ENCODE assay signal across 22 mouse cellular contexts in the genomic region with DNA sequence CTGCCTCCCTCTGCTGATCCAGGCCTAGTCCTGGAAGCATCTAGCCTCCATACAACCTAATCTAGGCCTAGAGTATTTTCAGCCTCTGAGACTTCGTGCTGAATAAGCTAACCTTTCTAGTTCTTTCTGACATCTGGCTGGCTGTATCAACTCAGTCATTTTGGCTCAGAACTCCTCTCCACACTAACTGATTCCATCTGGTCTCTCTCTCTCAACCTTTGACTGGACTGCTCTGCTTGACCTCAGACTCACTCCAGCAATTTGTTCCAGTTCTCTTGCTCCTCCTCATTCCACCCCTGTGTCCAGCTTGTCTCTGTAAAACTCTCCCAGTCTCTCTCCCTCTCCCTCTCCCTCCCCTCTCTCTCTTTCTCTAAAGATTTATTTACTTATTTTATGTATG. TPM values are rescaled to one million over a fixed set of nuclear protein-coding genes. Genes with fewer than 3 reads are reported as not detected.
DNase-seq lines count a peak whose midpoint lies in the region; ATAC-seq and TF ChIP-seq lines count a peak whose summit lies in the region.
"Had no signal": no experiment of that assay in that cellular context is flagged by ENCODE, and none has a peak within 500 bp of the region (broad histone marks: within the 10 kb centered on the region; RNA-seq: fewer than 3 reads in every experiment).

No protein-coding gene starts in this region.

- no peaks in the 10 kb centered on the region for H3K27me3 ChIP-seq in embryonic facial prominence, embryonic 11.5 days (ENCODE audit: control insufficient read depth, insufficient read depth, low read length)
- no peaks in the 10 kb centered on the region for H3K27me3 ChIP-seq in embryonic facial prominence, embryonic 10.5 days (replicated peaks; ENCODE audit: low read depth, poor library complexity, severe bottlenecking)
- H3K27me3 ChIP-seq in kidney, embryonic 16.5 days (ENCODE audit: insufficient read depth, low read length), result no peaks in the 10 kb centered on the region
- H3K27me3 ChIP-seq in midbrain, postnatal 0 days (ENCODE audit: insufficient read depth, low read length), result no peaks in the 10 kb centered on the region
- H3K27me3 ChIP-seq: embryonic facial prominence, embryonic 15.5 days; forebrain, embryonic 12.5 days; limb, embryonic 13.5 days; midbrain, embryonic 15.5 days; neural tube, embryonic 12.5 days; Patski had no signal

- H3K9ac ChIP-seq in embryonic facial prominence, embryonic 11.5 days (replicated peaks; ENCODE audit: low read length), result no peak overlapping the region
- no peak overlapping the region for H3K9ac ChIP-seq in kidney, embryonic 16.5 days (replicated peaks; ENCODE audit: low read length)
- no peak overlapping the region for H3K9ac ChIP-seq in midbrain, postnatal 0 days (replicated peaks; ENCODE audit: low read length, poor library complexity, severe bottlenecking)
- H3K9ac ChIP-seq: embryonic facial prominence, embryonic 15.5 days; forebrain, embryonic 12.5 days; limb, embryonic 13.5 days; midbrain, embryonic 15.5 days; neural tube, embryonic 12.5 days had no signal

- WGBS in embryonic facial prominence, embryonic 11.5 days, result 17% methylated on average over 1 of the region's 1 CpGs
- 63% methylated on average over 1 of the region's 1 CpGs for WGBS in embryonic facial prominence, embryonic 10.5 days
- WGBS in kidney, embryonic 16.5 days, result 22% methylated on average over 1 of the region's 1 CpGs
- WGBS in midbrain, postnatal 0 days, result 66% methylated on average over 1 of the region's 1 CpGs

- no peak for TF ChIP-seq CTCF in midbrain, postnatal 0 days (IDR thresholded peaks at IDR 0.05)

- no peak overlapping the region for H3K4me3 ChIP-seq in embryonic facial prominence, embryonic 11.5 days (ENCODE audit: low read depth, low read length)
- H3K4me3 ChIP-seq in embryonic facial prominence, embryonic 10.5 days, result no peak overlapping the region
- no peak overlapping the region for H3K4me3 ChIP-seq in kidney, embryonic 16.5 days (ENCODE audit: low read length)
- no peak overlapping the region for H3K4me3 ChIP-seq in midbrain, postnatal 0 days (ENCODE audit: low read depth, low read length)
- H3K4me3 ChIP-seq: embryonic facial prominence, embryonic 15.5 days; forebrain, embryonic 12.5 days; layer of hippocampus, adult 2 months; left cerebral cortex, adult 2 months; limb, embryonic 13.5 days; midbrain, embryonic 15.5 days; neural tube, embryonic 12.5 days had no signal

- no peak overlapping the region for H3K27ac ChIP-seq in embryonic facial prominence, embryonic 11.5 days (replicated peaks; ENCODE audit: low read depth, low read length)
- no peak overlapping the region; the same call in 1 of the 2 replicates for H3K27ac ChIP-seq in embryonic facial prominence, embryonic 10.5 days (replicated peaks)
- no peak overlapping the region for H3K27ac ChIP-seq in kidney, embryonic 16.5 days (ENCODE audit: low read length)
- H3K27ac ChIP-seq in midbrain, postnatal 0 days (ENCODE audit: low read depth, low read length), result no peak overlapping the region
- H3K27ac ChIP-seq: embryonic facial prominence, embryonic 15.5 days; forebrain, embryonic 12.5 days; layer of hippocampus, adult 2 months; left cerebral cortex, adult 2 months; limb, embryonic 13.5 days; midbrain, embryonic 15.5 days; neural tube, embryonic 12.5 days had no signal

- H3K4me2 ChIP-seq in embryonic facial prominence, embryonic 11.5 days (ENCODE audit: low read depth, low read length), result no peak overlapping the region
- H3K4me2 ChIP-seq in kidney, embryonic 16.5 days (replicated peaks; ENCODE audit: low read depth, low read length), result no peak overlapping the region
- H3K4me2 ChIP-seq in midbrain, postnatal 0 days (ENCODE audit: low read depth, low read length, poor library complexity, severe bottlenecking), result no peak overlapping the region
- H3K4me2 ChIP-seq: embryonic facial prominence, embryonic 15.5 days; forebrain, embryonic 12.5 days; heart, embryonic 11.5 days; limb, embryonic 13.5 days; midbrain, embryonic 15.5 days; neural tube, embryonic 12.5 days had no signal

- no peaks in the 10 kb centered on the region for H3K9me3 ChIP-seq in embryonic facial prominence, embryonic 11.5 days (replicated peaks; ENCODE audit: control insufficient read depth, low read length)
- no peaks in the 10 kb centered on the region for H3K9me3 ChIP-seq in embryonic facial prominence, embryonic 10.5 days
- H3K9me3 ChIP-seq in kidney, embryonic 16.5 days (ENCODE audit: low read length), result no peaks in the 10 kb centered on the region
- no peaks in the 10 kb centered on the region for H3K9me3 ChIP-seq in midbrain, postnatal 0 days (ENCODE audit: low read length)
- H3K9me3 ChIP-seq: embryonic facial prominence, embryonic 15.5 days; forebrain, embryonic 12.5 days; limb, embryonic 13.5 days; midbrain, embryonic 15.5 days; neural tube, embryonic 12.5 days had no signal

- DNase-seq in embryonic facial prominence, embryonic 11.5 days (ENCODE audit: low spot score), result peak; percentile 65
- DNase-seq in embryonic facial prominence, embryonic 10.5 days (ENCODE audit: low spot score), result no peak
- DNase-seq in lung, postnatal 10 days, result peak; percentile 47
- DNase-seq in lung, postnatal 14 days, result no peak
- no peak for DNase-seq in retina, embryonic 14.5 days (ENCODE audit: low spot score)
- DNase-seq in midbrain, postnatal 0 days (ENCODE audit: low spot score), result no peak
- no peak for DNase-seq in spleen, adult 18-20 months
- DNase-seq: cerebellum, postnatal 14 days; right cerebral cortex, postnatal 4 days; thymus, postnatal 25 days had no signal

- no peaks in the 10 kb centered on the region for H3K4me1 ChIP-seq in embryonic facial prominence, embryonic 11.5 days (ENCODE audit: control insufficient read depth, insufficient read depth, low read length)
- H3K4me1 ChIP-seq in embryonic facial prominence, embryonic 10.5 days, result peaks cover 10% of the 10 kb centered on the region; the same call in 1 of the 2 replicates
- H3K4me1 ChIP-seq in kidney, embryonic 16.5 days (ENCODE audit: insufficient read depth, low read length), result peaks cover under 1% of the 10 kb centered on the region
- no peaks in the 10 kb centered on the region for H3K4me1 ChIP-seq in midbrain, postnatal 0 days (ENCODE audit: insufficient read depth, low read length)
- H3K4me1 ChIP-seq: limb, embryonic 13.5 days had no signal

- H3K36me3 ChIP-seq in embryonic facial prominence, embryonic 11.5 days (replicated peaks; ENCODE audit: control insufficient read depth, insufficient read depth, low read depth, low read length), result no peaks in the 10 kb centered on the region
- no peaks in the 10 kb centered on the region for H3K36me3 ChIP-seq in embryonic facial prominence, embryonic 10.5 days (replicated peaks)
- no peaks in the 10 kb centered on the region for H3K36me3 ChIP-seq in kidney, embryonic 16.5 days (ENCODE audit: insufficient read depth, low read length)
- no peaks in the 10 kb centered on the region for H3K36me3 ChIP-seq in midbrain, postnatal 0 days (ENCODE audit: insufficient read depth, low read length)
- H3K36me3 ChIP-seq: embryonic facial prominence, embryonic 15.5 days; forebrain, embryonic 12.5 days; limb, embryonic 13.5 days; midbrain, embryonic 15.5 days; neural tube, embryonic 12.5 days had no signal

- ATAC-seq in embryonic facial prominence, embryonic 11.5 days (replicated peaks; ENCODE audit: insufficient number of reproducible peaks, low FRiP score, low TSS enrichment, low read depth), result no peak
- peak; percentile 49 for ATAC-seq in kidney, embryonic 16.5 days (ENCODE audit: low FRiP score, low TSS enrichment)
- ATAC-seq in midbrain, postnatal 0 days (ENCODE audit: low FRiP score), result no peak
- ATAC-seq: midbrain, embryonic 15.5 days; Patski had no signal

RNA-seq across cellular contexts. Expression of gene 1810010H24Rik, which starts 8.6 kb away (rescaled TPM):
- polyA plus RNA-seq in embryonic facial prominence, embryonic 11.5 days (2014; fragmentation: Nextera tagmentation; extraction: Ambion mirVana), result 1.8 and 3.4 TPM in 2 replicates
- polyA plus RNA-seq in embryonic facial prominence, embryonic 10.5 days (2016; fragmentation: Nextera tagmentation; extraction: Ambion mirVana), result 0.98 and 2.1 TPM in 2 replicates
- polyA plus RNA-seq in kidney, embryonic 16.5 days (2015; fragmentation: Nextera tagmentation; extraction: Ambion mirVana), result 1.4 and 1.8 TPM in 2 replicates
- 11.0 and 15.6 TPM in 2 replicates for total RNA-seq in midbrain, postnatal 0 days (2014; rRNA removed)
- polyA plus RNA-seq in midbrain, postnatal 0 days (2015; fragmentation: Nextera tagmentation; extraction: Ambion mirVana), result 10.9 and 11.5 TPM in 2 replicates
- total RNA-seq: hematopoietic stem cell, adult 5-6 weeks; megakaryocyte progenitor cell, adult 5-6 weeks had no signal

RNA-seq across cellular contexts. Expression of gene Kpna2, which starts 17.6 kb away (rescaled TPM):
- 673 and 680 TPM in 2 replicates for polyA plus RNA-seq in embryonic facial prominence, embryonic 11.5 days (2014; fragmentation: Nextera tagmentation; extraction: Ambion mirVana)
- 631 and 685 TPM in 2 replicates for polyA plus RNA-seq in embryonic facial prominence, embryonic 10.5 days (2016; fragmentation: Nextera tagmentation; extraction: Ambion mirVana)
- polyA plus RNA-seq in kidney, embryonic 16.5 days (2015; fragmentation: Nextera tagmentation; extraction: Ambion mirVana), result 353 and 411 TPM in 2 replicates
- 73.1 and 82.8 TPM in 2 replicates for total RNA-seq in midbrain, postnatal 0 days (2014; rRNA removed)
- polyA plus RNA-seq in midbrain, postnatal 0 days (2015; fragmentation: Nextera tagmentation; extraction: Ambion mirVana), result 92.7 TPM in 2 replicates

Comparison
In these comparisons a context has a peak if more than half of its experiments do, and no peak if none do; other contexts are left out.
1. DNase-seq: peak in embryonic facial prominence, embryonic 11.5 days (single experiment) and lung, postnatal 10 days (single experiment); none in embryonic facial prominence, embryonic 10.5 days (single experiment), lung, postnatal 14 days (single experiment), retina, embryonic 14.5 days (single experiment), midbrain, postnatal 0 days (single experiment) and spleen, adult 18-20 months (0 of 2).